Mouse (Mus musculus) yolk sac, embryonic 10.5 days (tissue): ENCODE data around the gene Ppp1r14c.
"Not testable (repeated sequence)": the region's sequence is repeated elsewhere in the genome, so short reads cannot be mapped to it uniquely, and the experiment has no call there.

Experiments used
- DNase-seq: peaks from one replicate; pipeline ENCODE4 v3.0.0-alpha.2; 2017; ENCODE audit warnings: low spot score

Ppp1r14c gene

GRCm38 (mm10) chr10:3403416-3404137, 37.7 kb downstream of the Ppp1r14c start:
- no peak for DNase-seq

GRCm38 (mm10) chr10:3404362-3404761, 38.5 kb downstream of the Ppp1r14c start:
- DNase-seq: no peak

- no peak for DNase-seq
Measured at GRCm38 (mm10) chr10:3406280-3406679, 40.4 kb downstream of the Ppp1r14c start.

- DNase-seq: no peak
Measured at GRCm38 (mm10) chr10:3408036-3408661, 42.3 kb downstream of the Ppp1r14c start.

GRCm38 (mm10) chr10:3408699-3409098, 42.8 kb downstream of the Ppp1r14c start:
- no peak for DNase-seq

- no peak for DNase-seq
Measured at GRCm38 (mm10) chr10:3411222-3411621, 45.4 kb downstream of the Ppp1r14c start.

GRCm38 (mm10) chr10:3411639-3412038, 45.8 kb downstream of the Ppp1r14c start:
- no peak for DNase-seq

- DNase-seq: peak; percentile 19
Measured at GRCm38 (mm10) chr10:3414813-3415212, 49.0 kb downstream of the Ppp1r14c start.

- DNase-seq: no peak
Measured at GRCm38 (mm10) chr10:3416565-3416964, 50.7 kb downstream of the Ppp1r14c start.

GRCm38 (mm10) chr10:3417408-3417807, 51.6 kb downstream of the Ppp1r14c start:
- no peak for DNase-seq

- DNase-seq: no peak
Measured at GRCm38 (mm10) chr10:3424016-3424415, 58.2 kb downstream of the Ppp1r14c start.

GRCm38 (mm10) chr10:3427689-3428399, 62.0 kb downstream of the Ppp1r14c start:
- no peak for DNase-seq

- DNase-seq: no peak
Measured at GRCm38 (mm10) chr10:3434848-3435474, 69.1 kb downstream of the Ppp1r14c start.

- DNase-seq: no peak
Measured at GRCm38 (mm10) chr10:3440722-3441471, 75.0 kb downstream of the Ppp1r14c start.

GRCm38 (mm10) chr10:3446748-3447147, 80.9 kb downstream of the Ppp1r14c start:
- not testable (repeated sequence) for DNase-seq

- no peak for DNase-seq
Measured at GRCm38 (mm10) chr10:3448699-3449098, 82.8 kb downstream of the Ppp1r14c start.

GRCm38 (mm10) chr10:3451930-3452329, 86.1 kb downstream of the Ppp1r14c start:
- DNase-seq: no peak

- DNase-seq: no peak
Measured at GRCm38 (mm10) chr10:3452822-3453475, 87.1 kb downstream of the Ppp1r14c start.

- DNase-seq: no peak
Measured at GRCm38 (mm10) chr10:3458686-3459085, 92.8 kb downstream of the Ppp1r14c start.

GRCm38 (mm10) chr10:3460841-3461240, 95.0 kb downstream of the Ppp1r14c start:
- DNase-seq: no peak

GRCm38 (mm10) chr10:3466135-3466626, 100.3 kb downstream of the Ppp1r14c start:
- no peak for DNase-seq
